Mouse (Mus musculus): ENCODE results near the gene Csrnp1. TPM values are rescaled to one million over a fixed set of nuclear protein-coding genes. Genes with fewer than 3 reads are reported as not detected.

Gene Csrnp1
- polyA plus RNA-seq, 1 experiment from 2014 or later: 9.1 TPM

GRCm38 (mm10) chr9:119974609-119975008 is 9.8 kb downstream of the Csrnp1 start:
- Histone ChIP-seq H3K4me2 (no peak overlapping the region), H3K4me1 (peaks cover 52% of the 10 kb centered on the region), H3K4me3 (no peak overlapping the region), H3K9me3 (no peaks in the 10 kb centered on the region), H3K27ac (no peak overlapping the region), H3K36me3 (peaks cover 32% of the 10 kb centered on the region), H3K9ac (no peak overlapping the region), H3K27me3 (no peaks in the 10 kb centered on the region)
- ATAC-seq (ENCODE audit: insufficient number of reproducible peaks, low FRiP score, low TSS enrichment, low read depth): no peak
- WGBS: 83% methylated on average over 5 of the region's 5 CpGs

DNA sequence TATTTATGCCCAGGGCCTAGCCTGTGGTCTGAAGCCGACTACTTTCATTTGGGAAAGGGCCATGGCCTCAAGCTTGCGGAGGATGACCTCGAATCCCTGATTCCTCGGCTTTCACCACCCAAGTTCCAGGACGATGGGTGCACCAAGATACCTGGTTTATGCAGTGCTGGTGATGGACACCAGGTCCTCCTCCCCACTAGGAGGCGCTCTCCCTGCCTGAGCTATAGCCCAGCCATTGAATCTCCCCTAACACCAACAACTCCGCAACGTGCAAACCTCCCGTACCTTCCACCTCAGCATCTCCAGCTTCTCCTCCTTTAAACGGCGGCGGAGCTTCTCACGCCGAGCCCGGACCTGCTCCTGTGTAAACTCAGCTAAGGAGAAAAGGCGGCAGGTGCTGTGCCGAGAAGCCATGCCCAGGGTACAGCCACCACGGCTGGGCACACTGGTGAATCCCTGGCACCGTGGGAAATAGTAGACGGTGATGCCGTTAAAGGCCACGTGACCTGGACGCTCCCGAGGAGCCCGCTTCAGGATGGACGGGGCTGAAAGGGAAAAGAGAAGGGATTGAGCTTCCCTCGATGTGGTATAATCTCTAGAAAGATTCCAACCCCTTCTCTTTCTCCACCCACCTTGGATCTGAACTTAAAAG is 10.5 kb downstream of the Csrnp1 start:
- Histone ChIP-seq H3K27me3 (no peaks in the 10 kb centered on the region), H3K27ac (no peak overlapping the region), H3K36me3 (peaks cover 32% of the 10 kb centered on the region), H3K4me3 (no peak overlapping the region), H3K4me1 (peaks cover 46% of the 10 kb centered on the region), H3K9me3 (no peaks in the 10 kb centered on the region), H3K9ac (no peak overlapping the region), H3K4me2 (no peak overlapping the region)
- ATAC-seq (ENCODE audit: insufficient number of reproducible peaks, low FRiP score, low TSS enrichment, low read depth): no peak
- WGBS: 91% methylated on average over 27 of the region's 27 CpGs

GRCm38 (mm10) chr9:119973281-119973680 is 11.2 kb downstream of the Csrnp1 start:
- no peaks in the 10 kb centered on the region for H3K9me3 ChIP-seq
- 93% methylated on average over 23 of the region's 23 CpGs for WGBS
- no peak overlapping the region for H3K4me2 ChIP-seq
- no peaks in the 10 kb centered on the region for H3K27me3 ChIP-seq
- H3K4me1 ChIP-seq: peaks cover 39% of the 10 kb centered on the region
- no peak overlapping the region for H3K4me3 ChIP-seq
- no peak overlapping the region for H3K9ac ChIP-seq
- H3K27ac ChIP-seq: no peak overlapping the region
- peaks cover 32% of the 10 kb centered on the region for H3K36me3 ChIP-seq
- ATAC-seq (ENCODE audit: insufficient number of reproducible peaks, low FRiP score, low TSS enrichment, low read depth): no peak

DNA sequence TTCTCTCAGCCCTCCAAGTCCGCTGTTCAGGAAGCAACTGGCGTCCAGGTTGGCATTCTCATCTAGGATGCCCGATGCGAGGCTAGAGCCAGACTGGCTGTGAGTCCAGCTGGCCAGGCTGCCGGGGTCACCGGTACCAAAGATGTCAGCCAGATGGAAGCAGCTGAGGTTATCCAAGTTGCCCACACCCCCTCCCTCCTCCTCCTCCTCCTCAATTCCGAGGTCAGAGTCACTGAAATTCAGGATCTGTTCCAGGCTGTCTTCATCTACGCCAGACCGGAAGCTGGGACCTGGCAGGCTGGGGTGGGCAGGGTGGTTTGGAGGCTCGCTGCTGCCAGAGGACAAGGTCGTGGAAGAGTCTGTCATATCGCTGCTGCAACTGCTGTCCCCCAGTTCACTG is 11.9 kb downstream of the Csrnp1 start:
- H3K9ac ChIP-seq: no peak overlapping the region
- no peaks in the 10 kb centered on the region for H3K9me3 ChIP-seq
- no peak for ATAC-seq (ENCODE audit: insufficient number of reproducible peaks, low FRiP score, low TSS enrichment, low read depth)
- H3K4me1 ChIP-seq: peaks cover 32% of the 10 kb centered on the region
- H3K27ac ChIP-seq: no peak overlapping the region
- 83% methylated on average over 12 of the region's 12 CpGs for WGBS
- peaks cover 32% of the 10 kb centered on the region for H3K36me3 ChIP-seq
- no peaks in the 10 kb centered on the region for H3K27me3 ChIP-seq
- no peak overlapping the region for H3K4me2 ChIP-seq
- no peak overlapping the region for H3K4me3 ChIP-seq

GRCm38 (mm10) chr9:119972166-119972565 is 12.3 kb downstream of the Csrnp1 start:
- Histone ChIP-seq H3K4me2 (no peak overlapping the region), H3K27ac (no peak overlapping the region), H3K36me3 (peaks cover 32% of the 10 kb centered on the region), H3K9ac (no peak overlapping the region), H3K27me3 (no peaks in the 10 kb centered on the region), H3K9me3 (no peaks in the 10 kb centered on the region), H3K4me3 (no peak overlapping the region), H3K4me1 (peaks cover 28% of the 10 kb centered on the region)
- 93% methylated on average over 10 of the region's 10 CpGs for WGBS
- no peak for ATAC-seq (ENCODE audit: insufficient number of reproducible peaks, low FRiP score, low TSS enrichment, low read depth)

- WGBS: 57% methylated on average over 7 of the region's 7 CpGs
- H3K9me3 ChIP-seq: no peaks in the 10 kb centered on the region
- no peak overlapping the region for H3K4me2 ChIP-seq
- H3K27ac ChIP-seq: peak overlapping the region; percentile 77
- peaks cover 20% of the 10 kb centered on the region for H3K4me1 ChIP-seq
- no peaks in the 10 kb centered on the region for H3K27me3 ChIP-seq
- peaks cover 32% of the 10 kb centered on the region for H3K36me3 ChIP-seq
- H3K9ac ChIP-seq: no peak overlapping the region
- no peak overlapping the region for H3K4me3 ChIP-seq
- no peak for ATAC-seq (ENCODE audit: insufficient number of reproducible peaks, low FRiP score, low TSS enrichment, low read depth)
These were observed 13.4 kb downstream of the Csrnp1 start for GRCm38 (mm10) chr9:119970763-119971656.

DNA sequence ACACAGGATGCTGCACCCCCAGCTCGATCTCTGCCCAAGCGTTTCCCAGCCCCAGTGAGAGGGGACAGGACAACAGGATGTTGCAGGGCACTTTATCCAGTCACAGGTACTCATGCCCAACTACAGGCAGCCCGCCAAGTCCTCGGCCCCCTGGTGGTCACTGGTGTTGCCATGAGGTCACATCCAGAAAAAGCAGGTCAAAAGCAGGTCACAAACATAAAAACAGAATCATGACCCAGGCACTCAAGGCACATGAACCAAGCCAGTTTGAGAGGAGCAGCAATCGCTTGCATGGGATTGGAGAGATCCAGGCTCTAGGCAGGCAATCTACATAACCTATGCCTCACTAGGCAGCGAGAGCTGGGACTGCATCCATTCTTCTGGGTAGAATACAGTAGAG is 14.2 kb downstream of the Csrnp1 start:
- Histone ChIP-seq H3K4me1 (peaks cover 20% of the 10 kb centered on the region), H3K27me3 (no peaks in the 10 kb centered on the region), H3K4me3 (no peak overlapping the region), H3K9ac (no peak overlapping the region), H3K36me3 (peaks cover 31% of the 10 kb centered on the region), H3K27ac (peak overlapping the region; percentile 77), H3K9me3 (no peaks in the 10 kb centered on the region), H3K4me2 (no peak overlapping the region)
- ATAC-seq (ENCODE audit: insufficient number of reproducible peaks, low FRiP score, low TSS enrichment, low read depth): no peak
- 44% methylated on average over 6 of the region's 6 CpGs for WGBS

DNA sequence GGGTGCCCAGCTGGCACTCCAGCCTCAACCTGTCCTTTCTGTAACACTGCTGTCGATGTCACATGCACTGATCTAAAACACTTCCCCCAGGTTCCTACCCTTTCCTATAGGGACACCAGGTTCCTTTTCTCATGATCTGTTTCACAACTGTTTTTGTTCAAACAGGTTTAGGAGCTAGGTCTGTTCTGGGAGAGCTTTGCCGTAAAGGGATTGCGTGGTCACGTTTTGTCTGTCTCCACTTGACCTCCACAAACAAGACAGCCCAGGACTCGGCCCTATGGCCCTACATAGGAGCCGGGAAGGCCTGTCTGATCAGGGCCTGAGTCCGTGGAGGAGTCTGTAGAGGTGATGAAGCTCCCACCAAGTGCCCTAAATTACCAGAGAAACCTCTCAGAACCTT is 14.6 kb downstream of the Csrnp1 start:
- 75% methylated on average over 7 of the region's 7 CpGs for WGBS
- peak overlapping the region; percentile 77; the same call in 1 of the 2 replicates for H3K27ac ChIP-seq
- ATAC-seq (ENCODE audit: insufficient number of reproducible peaks, low FRiP score, low TSS enrichment, low read depth): no peak

DNA sequence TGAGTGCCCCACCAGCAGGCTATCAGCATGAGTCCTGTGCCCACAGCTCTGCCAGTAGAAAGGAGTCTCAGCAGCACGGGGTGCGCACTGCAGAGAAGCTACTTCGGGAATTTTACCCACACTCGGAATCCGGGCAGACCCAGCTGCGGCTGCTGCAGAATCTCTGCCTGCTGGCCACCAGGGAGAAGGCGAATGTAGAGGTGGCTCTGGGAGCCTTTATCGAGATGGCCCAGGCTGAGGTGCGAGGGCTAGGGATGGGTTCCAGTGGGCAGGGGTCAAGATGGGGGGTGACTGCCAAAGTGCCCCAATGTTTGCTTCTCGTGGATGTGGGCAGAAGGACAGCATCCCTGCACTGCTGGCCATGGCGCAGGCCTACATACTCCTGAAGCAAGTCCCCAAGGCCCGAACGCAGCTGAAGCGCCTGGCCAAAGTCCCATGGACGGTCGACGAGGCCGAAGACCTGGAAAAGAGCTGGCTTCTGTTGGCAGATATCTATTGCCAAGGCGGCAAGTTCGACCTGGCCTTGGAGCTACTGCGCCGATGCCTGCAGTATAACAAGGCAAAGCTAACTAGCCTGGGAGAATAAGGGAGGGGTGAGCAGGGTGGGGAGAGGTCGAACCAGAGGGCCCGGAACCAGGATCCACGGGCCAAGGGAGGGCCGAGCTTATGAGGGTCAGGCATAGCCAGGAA is 18.1 kb downstream of the Csrnp1 start:
- Histone ChIP-seq H3K27ac (no peak overlapping the region), H3K36me3 (no peaks in the 10 kb centered on the region), H3K9me3 (no peaks in the 10 kb centered on the region), H3K4me1 (peaks cover 31% of the 10 kb centered on the region), H3K9ac (no peak overlapping the region), H3K27me3 (no peaks in the 10 kb centered on the region), H3K4me3 (no peak overlapping the region), H3K4me2 (no peak overlapping the region)
- ATAC-seq (ENCODE audit: insufficient number of reproducible peaks, low FRiP score, low TSS enrichment, low read depth): no peak
- WGBS: 88% methylated on average over 26 of the region's 26 CpGs

More for the DNA sequence above, 14.6 kb downstream of the Csrnp1 start:
- no peak overlapping the region for H3K4me2 ChIP-seq
- peaks cover 27% of the 10 kb centered on the region for H3K36me3 ChIP-seq
- H3K4me1 ChIP-seq: peaks cover 20% of the 10 kb centered on the region
- H3K27me3 ChIP-seq: no peaks in the 10 kb centered on the region
- H3K4me3 ChIP-seq: no peak overlapping the region
- H3K9ac ChIP-seq: no peak overlapping the region
- H3K9me3 ChIP-seq: no peaks in the 10 kb centered on the region

DNA sequence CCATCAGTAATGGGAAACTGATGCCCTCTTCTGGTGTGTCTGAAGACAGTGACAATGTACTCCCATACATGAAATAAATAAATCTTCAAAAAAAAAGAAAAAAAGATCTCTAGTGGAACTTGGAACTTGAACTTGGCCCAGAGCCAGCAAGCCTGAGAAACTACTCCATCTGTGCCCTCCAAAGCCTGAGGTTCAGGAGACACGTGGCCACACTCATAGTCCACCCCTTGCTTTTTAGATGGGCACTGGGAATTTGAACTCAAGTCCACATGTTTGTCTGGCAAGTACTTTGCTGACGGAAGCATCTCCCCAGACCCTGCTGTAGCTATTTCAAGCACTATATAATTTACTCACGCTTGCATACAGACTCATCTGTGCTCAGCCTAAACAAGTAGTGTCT is 19.3 kb downstream of the Csrnp1 start:
- WGBS: 62% methylated on average over 3 of the region's 3 CpGs
- Histone ChIP-seq H3K9ac (no peak overlapping the region), H3K36me3 (no peaks in the 10 kb centered on the region), H3K27ac (no peak overlapping the region), H3K9me3 (no peaks in the 10 kb centered on the region), H3K4me2 (no peak overlapping the region), H3K4me1 (peaks cover 19% of the 10 kb centered on the region), H3K4me3 (no peak overlapping the region), H3K27me3 (no peaks in the 10 kb centered on the region)
- ATAC-seq (ENCODE audit: insufficient number of reproducible peaks, low FRiP score, low TSS enrichment, low read depth): no peak

DNA sequence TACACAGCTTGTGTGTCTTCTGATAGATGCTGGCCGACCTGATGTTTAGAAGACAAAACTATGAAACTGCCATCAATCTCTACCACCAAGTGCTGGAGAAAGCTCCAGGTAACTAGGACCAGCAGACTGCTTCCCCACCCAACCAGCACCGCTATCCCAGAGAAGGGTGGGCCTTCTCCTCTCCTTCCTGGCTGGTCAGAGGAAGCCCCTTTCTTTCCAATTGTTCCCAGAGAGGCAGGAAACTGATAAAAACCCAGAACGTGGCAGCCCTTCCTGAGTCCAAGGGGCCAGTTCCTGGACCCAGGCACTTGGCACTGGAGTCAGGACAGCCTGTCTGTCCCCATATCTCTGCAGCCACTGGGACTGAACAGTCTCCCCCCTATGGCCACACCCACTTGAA is 20.3 kb downstream of the Csrnp1 start:
- Histone ChIP-seq H3K27me3 (no peaks in the 10 kb centered on the region), H3K4me3 (no peak overlapping the region), H3K27ac (no peak overlapping the region), H3K4me2 (no peak overlapping the region), H3K36me3 (no peaks in the 10 kb centered on the region), H3K9me3 (no peaks in the 10 kb centered on the region), H3K9ac (no peak overlapping the region), H3K4me1 (peaks cover 15% of the 10 kb centered on the region)
- no peak for ATAC-seq (ENCODE audit: insufficient number of reproducible peaks, low FRiP score, low TSS enrichment, low read depth)
- WGBS: 77% methylated on average over 3 of the region's 3 CpGs

Measured in limb, embryonic 15.5 days (tissue).